ENCODE assay signal across 10 mouse cellular contexts in genomic region chr5:143405200-143405599, GRCm38 (mm10). TPM values are rescaled to one million over a fixed set of nuclear protein-coding genes. Genes with fewer than 3 reads are reported as not detected.
A peak's percentile ranks its signal among the peaks of the same experiment; 100 is the strongest.
DNase-seq lines count a peak whose midpoint lies in the region; ATAC-seq and TF ChIP-seq lines count a peak whose summit lies in the region.
"Had no signal": no experiment of that assay in that cellular context is flagged by ENCODE, and none has a peak within 500 bp of the region (broad histone marks: within the 10 kb centered on the region; RNA-seq: fewer than 3 reads in every experiment).

No protein-coding gene starts in this region.

- no peak for DNase-seq in heart, postnatal 10 days
- DNase-seq in kidney, adult 2 months, result peak; percentile 92
- DNase-seq in liver, embryonic 14.5 days (ENCODE audit: low read depth in 3 of 3, low spot score in 3 of 3), result no peak
- no peak for DNase-seq in adrenal gland, adult (ENCODE audit: inconsistent age in 2 of 2, low spot score in 1 of 2)
- DNase-seq: adrenal gland, adult 2 months had no signal

- intact Hi-C loops in heart, postnatal 10 days (cut with DNase I), result no loop called here

- H3K9me3 ChIP-seq in heart, embryonic 13.5 days, result no peaks in the 10 kb centered on the region
- no peaks in the 10 kb centered on the region for H3K9me3 ChIP-seq in embryonic facial prominence, embryonic 12.5 days
- H3K9me3 ChIP-seq in liver, embryonic 14.5 days (ENCODE audit: control insufficient read depth, low read length), result no peaks in the 10 kb centered on the region

- TF ChIP-seq CTCF in kidney, adult 2 months (conservative IDR thresholded peaks at IDR 0.05; ENCODE audit: insufficient read depth, insufficient read length, low read depth, low read length), result no peak
- TF ChIP-seq CTCF in liver, embryonic 14.5 days (IDR thresholded peaks at IDR 0.05; ENCODE audit: low read depth), result 0 out of 2 replicates have a peak, but pooled peaks have one; percentile 4

- H3K36me3 ChIP-seq in heart, embryonic 13.5 days, result peaks cover 47% of the 10 kb centered on the region
- H3K36me3 ChIP-seq in embryonic facial prominence, embryonic 12.5 days, result peaks cover 33% of the 10 kb centered on the region
- H3K36me3 ChIP-seq in kidney, adult 2 months (ENCODE audit: control insufficient read depth, insufficient read depth, low read length), result no peaks in the 10 kb centered on the region
- H3K36me3 ChIP-seq in liver, embryonic 14.5 days (replicated peaks; ENCODE audit: control insufficient read depth, insufficient read depth, low read depth), result peaks cover 20% of the 10 kb centered on the region

- H3K27me3 ChIP-seq in heart, embryonic 13.5 days (replicated peaks), result no peaks in the 10 kb centered on the region
- no peaks in the 10 kb centered on the region for H3K27me3 ChIP-seq in embryonic facial prominence, embryonic 12.5 days
- no peaks in the 10 kb centered on the region for H3K27me3 ChIP-seq in kidney, adult 2 months (replicated peaks; ENCODE audit: control insufficient read depth, insufficient read depth, low read length)
- H3K27me3 ChIP-seq in liver, embryonic 14.5 days (ENCODE audit: control insufficient read depth, insufficient read depth, low read length), result no peaks in the 10 kb centered on the region

- no peak for ATAC-seq in heart, embryonic 13.5 days (ENCODE audit: extremely low read depth, insufficient number of reproducible peaks, low FRiP score, low TSS enrichment)
- no peak for ATAC-seq in embryonic facial prominence, embryonic 12.5 days (ENCODE audit: insufficient number of reproducible peaks, insufficient read depth, low FRiP score, low TSS enrichment)
- no peak for ATAC-seq in liver, embryonic 14.5 days (ENCODE audit: insufficient read depth)
- ATAC-seq in inflammation-experienced regulatory T-cells, adult 6 months, result no peak
- ATAC-seq in erythroid progenitor cell, adult 5-6 weeks (replicated peaks; ENCODE audit: low FRiP score, poor library complexity, severe bottlenecking), result no peak

- no peak for TF ChIP-seq EP300 in liver, embryonic 14.5 days (IDR thresholded peaks at IDR 0.05; ENCODE audit: low read depth)

- H3K4me2 ChIP-seq in heart, embryonic 13.5 days, result peak overlapping the region; percentile 88
- H3K4me2 ChIP-seq in embryonic facial prominence, embryonic 12.5 days (replicated peaks), result peak overlapping the region; percentile 79
- peak overlapping the region; percentile 73 for H3K4me2 ChIP-seq in liver, embryonic 14.5 days (ENCODE audit: low read depth)

- peaks cover 73% of the 10 kb centered on the region for H3K4me1 ChIP-seq in heart, embryonic 13.5 days
- peaks cover 17% of the 10 kb centered on the region for H3K4me1 ChIP-seq in embryonic facial prominence, embryonic 12.5 days
- H3K4me1 ChIP-seq in kidney, adult 2 months (ENCODE audit: control insufficient read depth, insufficient read depth, low read length), result peaks cover 16% of the 10 kb centered on the region; the same call in 1 of the 2 replicates
- H3K4me1 ChIP-seq in liver, embryonic 14.5 days (replicated peaks; ENCODE audit: control insufficient read depth in 2 of 2, insufficient read depth in 2 of 2, low read length in 1 of 2), result peaks cover 18 to 33% of the 10 kb centered on the region in 2 experiments

- H3K4me3 ChIP-seq in heart, embryonic 13.5 days, result peak overlapping the region; percentile 83
- H3K4me3 ChIP-seq in embryonic facial prominence, embryonic 12.5 days, result peak overlapping the region; percentile 11; the same call in 1 of the 2 replicates
- 0 out of 2 replicates have a peak overlapping the region, but pooled peaks have one; percentile 12 for H3K4me3 ChIP-seq in kidney, adult 2 months (ENCODE audit: insufficient read depth, low read depth, low read length)
- H3K4me3 ChIP-seq in liver, embryonic 14.5 days (ENCODE audit: insufficient read depth in 1 of 2, low read depth in 2 of 2, low read length in 2 of 2), result peak overlapping the region in 1 of 2 experiments; percentile 97; a peak in 2 of 4 replicates

- no peak for TF ChIP-seq POLR2A in kidney, adult 2 months (IDR thresholded peaks at IDR 0.05; ENCODE audit: low read depth, low read length)

- H3K9ac ChIP-seq in heart, embryonic 13.5 days, result peak overlapping the region; percentile 97
- H3K9ac ChIP-seq in embryonic facial prominence, embryonic 12.5 days, result no peak overlapping the region
- 0 out of 2 replicates have a peak overlapping the region, but pooled peaks have one; percentile 9 for H3K9ac ChIP-seq in liver, embryonic 14.5 days (replicated peaks)

- 74% methylated on average over 9 of the region's 9 CpGs for WGBS in heart, embryonic 13.5 days
- WGBS in embryonic facial prominence, embryonic 12.5 days, result 86% methylated on average over 9 of the region's 9 CpGs
- WGBS in kidney, adult 2 months, result 50% methylated on average over 9 of the region's 9 CpGs
- WGBS in liver, embryonic 14.5 days (ENCODE audit: insufficient replicate concordance), result 78% methylated on average over 9 of the region's 9 CpGs

- no peak overlapping the region for H3K27ac ChIP-seq in heart, embryonic 13.5 days (replicated peaks)
- H3K27ac ChIP-seq in embryonic facial prominence, embryonic 12.5 days, result no peak overlapping the region
- peak overlapping the region; percentile 41 for H3K27ac ChIP-seq in kidney, adult 2 months (ENCODE audit: insufficient read depth, low read depth, low read length)
- H3K27ac ChIP-seq in liver, embryonic 14.5 days, result no peak overlapping the region
- H3K27ac ChIP-seq: layer of hippocampus, adult 2 months had no signal

RNA-seq across cellular contexts. Expression of gene Kdelr2, which starts 1.6 kb away (rescaled TPM):
- polyA plus RNA-seq in heart, embryonic 13.5 days (2015; fragmentation: Nextera tagmentation; extraction: Ambion mirVana), result 250 and 258 TPM in 2 replicates
- total RNA-seq in heart, postnatal 10 days (2021), result 10 to 100 TPM; 84.3 to 93.6 TPM
- polyA plus RNA-seq in embryonic facial prominence, embryonic 12.5 days (2016; fragmentation: Nextera tagmentation; extraction: Ambion mirVana), result 288 and 302 TPM in 2 replicates
- 91.8 and 99.4 TPM in 2 replicates for polyA plus RNA-seq in kidney, adult 2 months (2012; rRNA removed)
- 35.3 and 39.9 TPM in 2 replicates for polyA plus RNA-seq in liver, embryonic 14.5 days (2012; rRNA removed)
- polyA plus RNA-seq in liver, embryonic 14.5 days (2014; fragmentation: Nextera tagmentation; extraction: Ambion mirVana), result 134 and 135 TPM in 2 replicates
- 100 to 1,000 TPM in 1 of 3 experiments, 10 to 100 TPM in 2; 76.8 to 100 (median 78.4) TPM for polyA plus RNA-seq in inflammation-experienced regulatory T-cells, adult 6 months (2017; shearing (Covaris generic))
- 42.5 and 44.0 TPM in 2 replicates for total RNA-seq in erythroid progenitor cell, adult 5-6 weeks (2015; ENCODE audit: low replicate concordance)
- total RNA-seq in erythroid progenitor cell, adult 5-6 weeks (2017; ENCODE audit: low replicate concordance), result 31.8 and 44.3 TPM in 2 replicates

RNA-seq across cellular contexts. Expression of gene Grid2ip, which starts 48.1 kb away (rescaled TPM):
- polyA plus RNA-seq in heart, embryonic 13.5 days (2015; fragmentation: Nextera tagmentation; extraction: Ambion mirVana), result 0.14 TPM in 1 of 2 replicates, not detected in the other
- total RNA-seq in heart, postnatal 10 days (2021), result not detected
- 0.27 and 0.28 TPM in 2 replicates for polyA plus RNA-seq in embryonic facial prominence, embryonic 12.5 days (2016; fragmentation: Nextera tagmentation; extraction: Ambion mirVana)
- 0.13 TPM in 1 of 2 replicates, not detected in the other for polyA plus RNA-seq in kidney, adult 2 months (2012; rRNA removed)
- 0.01 and 0.05 TPM in 2 replicates for polyA plus RNA-seq in liver, embryonic 14.5 days (2012; rRNA removed)
- not detected in 2 replicates for polyA plus RNA-seq in liver, embryonic 14.5 days (2014; fragmentation: Nextera tagmentation; extraction: Ambion mirVana)
- not detected for polyA plus RNA-seq in inflammation-experienced regulatory T-cells, adult 6 months (2017; shearing (Covaris generic))
- total RNA-seq in erythroid progenitor cell, adult 5-6 weeks (2015; ENCODE audit: low replicate concordance), result not detected in 2 replicates
- total RNA-seq in erythroid progenitor cell, adult 5-6 weeks (2017; ENCODE audit: low replicate concordance), result not detected in 2 replicates

RNA-seq across cellular contexts. Expression of gene Daglb, which starts 59.2 kb away (rescaled TPM):
- 9.0 and 9.1 TPM in 2 replicates for polyA plus RNA-seq in heart, embryonic 13.5 days (2015; fragmentation: Nextera tagmentation; extraction: Ambion mirVana)
- 1 to 10 TPM; 7.9 to 8.8 TPM for total RNA-seq in heart, postnatal 10 days (2021)
- polyA plus RNA-seq in embryonic facial prominence, embryonic 12.5 days (2016; fragmentation: Nextera tagmentation; extraction: Ambion mirVana), result 11.3 and 12.0 TPM in 2 replicates
- polyA plus RNA-seq in kidney, adult 2 months (2012; rRNA removed), result 11.7 TPM in 2 replicates
- polyA plus RNA-seq in liver, embryonic 14.5 days (2012; rRNA removed), result 4.9 TPM in 2 replicates
- polyA plus RNA-seq in liver, embryonic 14.5 days (2014; fragmentation: Nextera tagmentation; extraction: Ambion mirVana), result 4.5 and 5.4 TPM in 2 replicates
- 10 to 100 TPM in 2 of 3 experiments, 1 to 10 TPM in 1; 9.5 to 13.0 (median 12.7) TPM for polyA plus RNA-seq in inflammation-experienced regulatory T-cells, adult 6 months (2017; shearing (Covaris generic))
- total RNA-seq in erythroid progenitor cell, adult 5-6 weeks (2015; ENCODE audit: low replicate concordance), result 14.1 and 22.2 TPM in 2 replicates
- total RNA-seq in erythroid progenitor cell, adult 5-6 weeks (2017; ENCODE audit: low replicate concordance), result 14.1 and 16.0 TPM in 2 replicates
